In the genomic region with DNA sequence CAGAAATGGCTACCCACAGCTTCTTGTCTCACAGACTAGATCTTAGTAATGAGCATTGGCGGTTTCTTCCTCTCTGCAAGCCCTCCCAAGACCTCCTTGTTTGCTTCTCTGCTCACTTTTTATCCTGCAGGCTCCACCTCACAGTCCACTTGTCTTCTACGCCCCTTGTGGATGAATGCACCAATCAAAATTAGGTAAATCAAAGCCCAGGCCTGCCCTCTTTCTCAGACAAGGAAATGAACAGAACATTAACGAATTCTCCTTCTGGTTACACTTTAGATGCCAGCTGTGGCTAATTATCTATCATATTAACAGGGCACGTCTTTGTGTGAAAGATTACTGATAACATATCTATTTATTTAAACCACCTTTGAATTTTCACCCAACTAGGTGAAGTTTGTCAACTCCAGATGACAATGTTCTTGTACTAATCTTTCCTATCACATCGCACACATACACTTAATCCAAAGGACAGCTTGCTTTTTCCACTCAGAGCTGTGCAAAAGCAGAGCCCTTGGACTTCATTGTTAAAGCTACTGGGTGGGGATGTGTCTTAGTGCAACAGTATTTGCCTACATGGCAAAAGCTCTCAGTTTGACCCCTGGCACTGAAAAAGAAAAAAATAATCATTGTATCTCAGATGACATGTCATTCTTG, we compare ENCODE assay signal across 21 mouse cellular contexts.
DNase-seq lines count a peak whose midpoint lies in the region; ATAC-seq lines count a peak whose summit lies in the region.
"Had no signal": no experiment of that assay in that cellular context is flagged by ENCODE, and none has a peak within 500 bp of the region (broad histone marks: within the 10 kb centered on the region; RNA-seq: fewer than 3 reads in every experiment).

No protein-coding gene starts in this region.

- no peaks in the 10 kb centered on the region for H3K36me3 ChIP-seq in forebrain, embryonic 12.5 days (replicated peaks)
- no peaks in the 10 kb centered on the region for H3K36me3 ChIP-seq in forebrain, embryonic 16.5 days (ENCODE audit: control insufficient read depth, insufficient read depth)
- H3K36me3 ChIP-seq in midbrain, embryonic 14.5 days (ENCODE audit: control insufficient read depth, insufficient read depth, low read length): no peaks in the 10 kb centered on the region
- H3K36me3 ChIP-seq in midbrain, embryonic 10.5 days: 0 out of 2 replicates have a peak, but pooled peaks cover 4% of the 10 kb centered on the region
- no peaks in the 10 kb centered on the region for H3K36me3 ChIP-seq in stomach, embryonic 16.5 days (ENCODE audit: control insufficient read depth, insufficient read depth, low read length)
- H3K36me3 ChIP-seq: embryonic facial prominence, embryonic 15.5 days; heart, embryonic 10.5 days; limb, embryonic 13.5 days; liver, embryonic 12.5 days had no signal

- DNase-seq in midbrain, embryonic 14.5 days: no peak
- DNase-seq in midbrain, embryonic 10.5 days (ENCODE audit: low spot score): no peak
- DNase-seq in lung, postnatal 36 days: no peak
- DNase-seq in ovary, postnatal 10 days (ENCODE audit: low spot score): no peak
- DNase-seq: adrenal gland, postnatal 25 days; cerebellum, adult 9-10 months; gastrocnemius, postnatal 10 days; kidney, adult 8-10 months; kidney, postnatal 14 days; lung, adult 18-20 months; lung, postnatal 10 days; thymus, postnatal 14 days had no signal

- no peak overlapping the region for H3K4me3 ChIP-seq in forebrain, embryonic 12.5 days (replicated peaks)
- no peak overlapping the region for H3K4me3 ChIP-seq in forebrain, embryonic 16.5 days (replicated peaks; ENCODE audit: low read length)
- no peak overlapping the region for H3K4me3 ChIP-seq in midbrain, embryonic 14.5 days (replicated peaks; ENCODE audit: low read depth, low read length)
- H3K4me3 ChIP-seq in midbrain, embryonic 10.5 days: no peak overlapping the region
- no peak overlapping the region for H3K4me3 ChIP-seq in stomach, embryonic 16.5 days (replicated peaks; ENCODE audit: low read length)
- H3K4me3 ChIP-seq: embryonic facial prominence, embryonic 15.5 days; heart, embryonic 10.5 days; layer of hippocampus, adult 2 months; limb, embryonic 13.5 days; liver, embryonic 12.5 days had no signal

- 63% methylated on average over 5 of the region's 5 CpGs for whole genome bisulfite sequencing in forebrain, embryonic 12.5 days
- 54% methylated on average over 5 of the region's 5 CpGs for WGBS in forebrain, embryonic 16.5 days
- WGBS in midbrain, embryonic 14.5 days: 78% methylated on average over 5 of the region's 5 CpGs
- WGBS in midbrain, embryonic 10.5 days: 86% methylated on average over 5 of the region's 5 CpGs
- 57% methylated on average over 5 of the region's 5 CpGs for WGBS in stomach, embryonic 16.5 days

- H3K27ac ChIP-seq in forebrain, embryonic 12.5 days: 0 out of 2 replicates have a peak overlapping the region, but pooled peaks have one; percentile 3
- H3K27ac ChIP-seq in forebrain, embryonic 16.5 days (ENCODE audit: low read length): no peak overlapping the region
- H3K27ac ChIP-seq in midbrain, embryonic 14.5 days (replicated peaks; ENCODE audit: low read depth, low read length): peak overlapping the region; percentile 14; the same call in 1 of the 2 replicates
- no peak overlapping the region for H3K27ac ChIP-seq in midbrain, embryonic 10.5 days (replicated peaks)
- H3K27ac ChIP-seq in stomach, embryonic 16.5 days (ENCODE audit: low read length): peak overlapping the region; percentile 81
- H3K27ac ChIP-seq: embryonic facial prominence, embryonic 15.5 days; heart, embryonic 10.5 days; layer of hippocampus, adult 2 months; limb, embryonic 13.5 days; liver, embryonic 12.5 days had no signal

- H3K27me3 ChIP-seq in forebrain, embryonic 12.5 days: no peaks in the 10 kb centered on the region
- no peaks in the 10 kb centered on the region for H3K27me3 ChIP-seq in forebrain, embryonic 16.5 days (replicated peaks; ENCODE audit: control insufficient read depth, insufficient read depth, low read length)
- H3K27me3 ChIP-seq in midbrain, embryonic 14.5 days (ENCODE audit: control insufficient read depth, insufficient read depth, low read length): no peaks in the 10 kb centered on the region
- no peaks in the 10 kb centered on the region for H3K27me3 ChIP-seq in midbrain, embryonic 10.5 days (ENCODE audit: low read depth, poor library complexity, severe bottlenecking)
- no peaks in the 10 kb centered on the region for H3K27me3 ChIP-seq in stomach, embryonic 16.5 days (ENCODE audit: control insufficient read depth, insufficient read depth, low read length)
- H3K27me3 ChIP-seq: embryonic facial prominence, embryonic 15.5 days; limb, embryonic 13.5 days; liver, embryonic 12.5 days had no signal

- ATAC-seq in forebrain, embryonic 12.5 days (ENCODE audit: low FRiP score): no peak
- no peak for ATAC-seq in forebrain, embryonic 16.5 days
- ATAC-seq in midbrain, embryonic 14.5 days (ENCODE audit: low FRiP score, low TSS enrichment): no peak
- ATAC-seq in megakaryocyte-erythroid progenitor cell, adult 5-6 weeks (replicated peaks; ENCODE audit: low FRiP score, low TSS enrichment, poor library complexity, severe bottlenecking): peak; percentile 37; the same call in 1 of the 2 replicates
- peak; percentile 85 for ATAC-seq in stomach, embryonic 16.5 days (ENCODE audit: insufficient read depth, low FRiP score)
- ATAC-seq: liver, embryonic 12.5 days had no signal

- peaks cover 12% of the 10 kb centered on the region for H3K4me1 ChIP-seq in forebrain, embryonic 12.5 days
- peaks cover 8% of the 10 kb centered on the region for H3K4me1 ChIP-seq in forebrain, embryonic 16.5 days (replicated peaks; ENCODE audit: control insufficient read depth, insufficient read depth, low read length)
- 0 out of 2 replicates have a peak, but pooled peaks cover 3% of the 10 kb centered on the region for H3K4me1 ChIP-seq in midbrain, embryonic 14.5 days (ENCODE audit: control insufficient read depth, insufficient read depth, low read length)
- H3K4me1 ChIP-seq in midbrain, embryonic 10.5 days: peaks cover 10% of the 10 kb centered on the region; the same call in 1 of the 2 replicates
- peaks cover 7% of the 10 kb centered on the region; the same call in 1 of the 2 replicates for H3K4me1 ChIP-seq in stomach, embryonic 16.5 days (ENCODE audit: control insufficient read depth, insufficient read depth, low read length)

- H3K9ac ChIP-seq in forebrain, embryonic 12.5 days: no peak overlapping the region
- H3K9ac ChIP-seq in forebrain, embryonic 16.5 days (replicated peaks; ENCODE audit: low read depth, low read length): no peak overlapping the region
- no peak overlapping the region for H3K9ac ChIP-seq in midbrain, embryonic 14.5 days (replicated peaks; ENCODE audit: low read length)
- H3K9ac ChIP-seq in stomach, embryonic 16.5 days (ENCODE audit: low read length): no peak overlapping the region
- H3K9ac ChIP-seq: embryonic facial prominence, embryonic 15.5 days; limb, embryonic 13.5 days; liver, embryonic 12.5 days had no signal

- H3K9me3 ChIP-seq in forebrain, embryonic 12.5 days: no peaks in the 10 kb centered on the region
- no peaks in the 10 kb centered on the region for H3K9me3 ChIP-seq in forebrain, embryonic 16.5 days (ENCODE audit: control insufficient read depth, low read length)
- H3K9me3 ChIP-seq in midbrain, embryonic 14.5 days (ENCODE audit: control insufficient read depth, low read length): no peaks in the 10 kb centered on the region
- no peaks in the 10 kb centered on the region for H3K9me3 ChIP-seq in midbrain, embryonic 10.5 days (replicated peaks)
- H3K9me3 ChIP-seq in stomach, embryonic 16.5 days (replicated peaks; ENCODE audit: control insufficient read depth, low read length): no peaks in the 10 kb centered on the region
- H3K9me3 ChIP-seq: embryonic facial prominence, embryonic 15.5 days; heart, embryonic 10.5 days; liver, embryonic 12.5 days had no signal

- H3K4me2 ChIP-seq in forebrain, embryonic 12.5 days: no peak overlapping the region
- H3K4me2 ChIP-seq in forebrain, embryonic 16.5 days (ENCODE audit: low read length): no peak overlapping the region
- no peak overlapping the region for H3K4me2 ChIP-seq in midbrain, embryonic 14.5 days (ENCODE audit: low read length)
- no peak overlapping the region for H3K4me2 ChIP-seq in stomach, embryonic 16.5 days (ENCODE audit: low read depth, low read length)
- H3K4me2 ChIP-seq: embryonic facial prominence, embryonic 15.5 days; limb, embryonic 13.5 days; liver, embryonic 12.5 days had no signal

Comparison
In these comparisons a context has a peak if more than half of its experiments do, and no peak if none do; other contexts are left out.
1. H3K27ac ChIP-seq: peak in forebrain, embryonic 12.5 days (single experiment), midbrain, embryonic 14.5 days (single experiment) and stomach, embryonic 16.5 days (single experiment); none in forebrain, embryonic 16.5 days (single experiment) and midbrain, embryonic 10.5 days (single experiment).
2. ATAC-seq: peak in megakaryocyte-erythroid progenitor cell, adult 5-6 weeks (single experiment) and stomach, embryonic 16.5 days (single experiment); none in forebrain, embryonic 12.5 days (single experiment), forebrain, embryonic 16.5 days (single experiment) and midbrain, embryonic 14.5 days (single experiment).